Mouse (Mus musculus): ENCODE results near the gene Rnase13. TPM values are rescaled to one million over a fixed set of nuclear protein-coding genes. Genes with fewer than 3 reads are reported as not detected.

The Rnase13 gene
- total RNA-seq, 2 experiments from 2014 or later: not detected

DNA sequence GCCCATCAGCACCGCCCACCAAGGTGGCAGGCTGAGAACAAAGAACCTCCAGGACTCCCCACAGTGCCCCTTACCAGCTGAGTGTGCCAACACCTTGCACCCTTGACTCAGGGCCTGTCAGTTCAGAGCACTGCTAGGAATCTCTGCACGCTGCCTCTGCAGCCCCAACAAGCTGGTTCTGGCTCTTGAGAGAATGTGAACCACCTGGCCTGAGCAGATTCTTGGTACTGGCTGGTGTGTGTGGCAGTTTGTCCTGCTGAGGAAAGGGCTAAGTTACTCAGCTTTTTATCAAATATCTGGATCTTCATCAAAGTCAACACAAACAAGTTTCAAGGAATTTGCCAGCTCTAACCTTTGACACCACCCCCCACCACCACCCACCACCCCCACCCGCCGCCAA, 919 bp upstream of the Rnase13 start:
- no peak for TF ChIP-seq CTCF (IDR thresholded peaks at IDR 0.05)
- peak overlapping the region; percentile 74 for H3K4me3 ChIP-seq
- peak overlapping the region; percentile 100 for H3K27ac ChIP-seq
- intact Hi-C loops (cut with DNase I): no loop called here
- DNase-seq: no peak

DNA sequence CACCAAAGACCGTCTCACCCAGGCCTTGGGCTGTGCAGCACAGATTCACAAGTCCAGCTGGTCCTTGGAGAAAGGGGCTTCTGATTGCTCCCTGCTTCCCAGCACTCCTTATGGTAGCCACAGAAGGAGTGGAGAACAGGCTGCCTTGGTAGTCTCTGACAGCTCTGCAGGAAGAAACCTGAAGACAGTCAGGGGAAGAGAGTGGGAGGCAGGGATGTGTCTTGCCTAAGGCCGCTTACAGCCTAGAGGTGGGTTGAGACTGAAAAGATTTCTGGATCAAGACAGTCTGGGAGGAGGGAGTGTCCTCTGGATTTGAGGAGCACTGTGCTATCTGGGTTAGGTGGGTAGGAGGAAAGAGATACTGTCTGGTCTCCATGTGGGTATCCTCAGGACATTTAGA, 337 bp upstream of the Rnase13 start:
- no peak for DNase-seq
- H3K4me3 ChIP-seq: peak overlapping the region; percentile 74
- peak overlapping the region; percentile 100 for H3K27ac ChIP-seq
- no peak for TF ChIP-seq CTCF (IDR thresholded peaks at IDR 0.05)
- intact Hi-C loops (cut with DNase I): no loop called here

DNA sequence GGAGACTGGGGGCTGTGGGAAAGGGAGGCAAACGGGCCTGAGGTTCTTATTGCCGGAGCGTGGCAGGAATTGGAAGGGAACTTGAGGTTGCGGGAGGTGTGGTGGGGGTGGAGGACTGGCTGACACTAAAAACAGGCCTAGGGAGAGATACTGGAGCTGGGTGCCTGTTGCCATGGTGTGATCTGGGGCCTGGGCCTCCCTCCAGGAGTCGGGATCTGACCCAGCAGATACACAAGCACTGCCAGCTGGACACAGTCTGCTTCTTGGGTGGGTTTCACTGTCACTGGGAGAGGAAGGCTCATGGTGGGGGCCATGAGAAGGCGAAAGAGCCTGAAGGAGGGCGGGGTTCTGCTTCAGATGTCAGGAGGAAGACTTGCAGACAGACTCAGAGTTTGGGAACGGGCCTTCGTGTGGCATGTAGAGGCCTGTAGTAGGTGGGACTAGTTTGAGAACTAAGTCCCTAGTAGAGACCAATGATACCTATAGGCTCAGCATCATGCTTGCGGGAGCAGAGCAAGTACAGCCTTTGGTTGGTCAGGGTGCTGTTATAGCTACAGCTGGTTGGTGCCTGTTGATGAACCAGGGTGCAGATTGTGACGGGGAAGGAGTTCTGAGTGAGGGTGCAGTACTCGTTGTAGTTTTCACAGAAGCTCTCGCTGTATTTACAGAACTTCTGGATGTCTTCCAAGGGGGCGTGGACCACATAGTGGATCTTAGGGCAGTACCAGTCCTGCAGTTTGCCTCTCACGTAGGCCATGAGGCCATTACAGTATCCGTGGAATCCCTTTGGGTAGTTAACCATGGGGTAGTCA, 608 bp downstream of the Rnase13 start:
- Histone ChIP-seq H3K4me3 (peak overlapping the region; percentile 74), H3K27ac (peak overlapping the region; percentile 100)
- DNase-seq: peak; percentile 91
- intact Hi-C loops (cut with DNase I): loop anchor here (1.0 kb wide), 1 partner anchor 10 kb away; no protein-coding TSS in a partner anchor
- TF ChIP-seq CTCF (IDR thresholded peaks at IDR 0.05): no peak

DNA sequence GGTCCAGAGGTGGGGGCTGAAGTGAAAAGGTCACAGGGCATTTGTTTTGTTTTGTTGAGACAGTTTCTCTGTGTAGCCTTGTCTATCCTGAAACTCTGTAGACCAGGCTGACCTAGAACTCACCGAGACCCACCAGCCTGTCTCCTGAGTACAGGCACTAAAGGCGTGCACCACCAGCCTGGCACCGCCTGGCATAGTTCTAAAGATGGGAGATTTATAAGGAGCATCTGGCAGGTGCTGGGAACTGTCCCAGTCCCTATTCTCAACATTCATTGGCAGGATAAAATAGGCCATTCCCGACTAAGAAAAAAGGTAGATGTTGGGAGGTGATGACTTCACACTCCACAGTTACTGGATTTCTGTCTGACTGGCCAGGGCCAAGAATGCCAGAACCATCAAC, 3.6 kb downstream of the Rnase13 start:
- intact Hi-C loops (cut with DNase I): no loop called here
- H3K4me3 ChIP-seq: peak overlapping the region; percentile 74
- no peak for TF ChIP-seq CTCF (IDR thresholded peaks at IDR 0.05)
- peak overlapping the region; percentile 100 for H3K27ac ChIP-seq
- DNase-seq: peak; percentile 84

DNA sequence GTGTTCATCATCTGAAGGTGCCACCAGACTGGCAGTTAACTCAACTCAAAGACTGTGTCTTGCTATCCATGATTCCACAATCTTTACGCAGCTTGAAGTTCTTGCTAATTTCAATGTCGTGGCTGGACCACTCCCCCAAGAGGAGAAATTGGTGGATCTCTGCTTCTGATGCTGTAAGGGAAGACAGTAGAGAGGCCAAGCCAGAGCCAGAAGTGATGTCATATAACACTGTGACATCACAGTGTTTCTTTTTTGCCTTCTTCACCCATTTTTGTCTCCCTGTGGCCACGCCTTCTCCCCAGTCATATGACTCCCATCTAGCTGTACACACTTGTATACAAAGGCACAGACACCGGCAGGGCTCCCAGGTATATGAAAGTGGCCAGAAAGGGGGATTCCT, 4.4 kb downstream of the Rnase13 start, which contains the start of gene Tppp2:
Tppp2 (plus strand) TSS at position 301 of the 400 bp plus-strand sequence.
- TF ChIP-seq CTCF (IDR thresholded peaks at IDR 0.05): no peak
- Histone ChIP-seq H3K4me3 (peak within 1 kb of the TSS; percentile 74), H3K27ac (peak within 1 kb of the TSS; percentile 100)
- intact Hi-C loops (cut with DNase I): no loop called here
- DNase-seq: no peak

DNA sequence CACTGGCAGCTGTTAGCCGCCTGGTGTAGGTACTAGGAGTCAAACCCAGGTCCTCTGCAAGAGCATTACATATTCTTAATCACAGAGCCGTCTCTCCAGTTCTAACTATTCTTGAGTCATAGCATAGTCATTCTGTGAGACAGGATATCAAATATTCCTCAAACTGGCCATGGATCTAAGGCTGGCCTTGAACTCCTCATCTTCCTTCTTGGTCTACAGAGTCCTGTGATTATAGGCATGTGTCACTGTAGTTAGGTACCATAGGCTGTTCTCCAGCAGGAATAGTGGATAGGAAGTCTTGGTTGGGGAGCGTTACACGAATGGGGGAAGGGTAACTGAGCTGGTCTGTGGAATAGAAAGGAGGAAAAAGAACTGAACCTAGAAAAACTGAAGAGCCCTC, 6.0 kb downstream of the Rnase13 start:
- H3K4me3 ChIP-seq: no peak overlapping the region
- H3K27ac ChIP-seq: peak overlapping the region; percentile 100
- TF ChIP-seq CTCF (IDR thresholded peaks at IDR 0.05): no peak
- DNase-seq: no peak
- intact Hi-C loops (cut with DNase I): no loop called here

DNA sequence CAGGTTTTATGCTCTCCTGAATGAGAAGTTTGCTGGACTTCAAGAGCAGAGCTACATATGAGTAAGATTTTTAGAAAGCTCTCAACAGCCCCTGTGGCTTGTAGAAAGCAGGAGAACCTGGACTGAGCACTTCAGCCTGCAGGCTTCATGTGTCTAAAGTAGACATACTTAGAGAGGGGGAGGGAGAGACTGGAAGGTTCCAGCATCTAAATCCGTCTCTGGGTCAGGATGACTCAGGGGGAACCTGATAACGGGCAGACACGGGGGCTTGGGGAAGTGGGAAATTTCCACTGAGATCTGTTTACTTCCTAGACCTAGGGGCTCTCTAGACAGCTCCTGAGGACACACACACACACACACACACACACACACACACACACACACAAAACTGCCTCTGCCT, 7.5 kb downstream of the Rnase13 start:
- intact Hi-C loops (cut with DNase I): no loop called here
- H3K4me3 ChIP-seq: peak overlapping the region; percentile 78
- TF ChIP-seq CTCF (IDR thresholded peaks at IDR 0.05): no peak
- H3K27ac ChIP-seq: peak overlapping the region; percentile 100
- peak; percentile 67 for DNase-seq

DNA sequence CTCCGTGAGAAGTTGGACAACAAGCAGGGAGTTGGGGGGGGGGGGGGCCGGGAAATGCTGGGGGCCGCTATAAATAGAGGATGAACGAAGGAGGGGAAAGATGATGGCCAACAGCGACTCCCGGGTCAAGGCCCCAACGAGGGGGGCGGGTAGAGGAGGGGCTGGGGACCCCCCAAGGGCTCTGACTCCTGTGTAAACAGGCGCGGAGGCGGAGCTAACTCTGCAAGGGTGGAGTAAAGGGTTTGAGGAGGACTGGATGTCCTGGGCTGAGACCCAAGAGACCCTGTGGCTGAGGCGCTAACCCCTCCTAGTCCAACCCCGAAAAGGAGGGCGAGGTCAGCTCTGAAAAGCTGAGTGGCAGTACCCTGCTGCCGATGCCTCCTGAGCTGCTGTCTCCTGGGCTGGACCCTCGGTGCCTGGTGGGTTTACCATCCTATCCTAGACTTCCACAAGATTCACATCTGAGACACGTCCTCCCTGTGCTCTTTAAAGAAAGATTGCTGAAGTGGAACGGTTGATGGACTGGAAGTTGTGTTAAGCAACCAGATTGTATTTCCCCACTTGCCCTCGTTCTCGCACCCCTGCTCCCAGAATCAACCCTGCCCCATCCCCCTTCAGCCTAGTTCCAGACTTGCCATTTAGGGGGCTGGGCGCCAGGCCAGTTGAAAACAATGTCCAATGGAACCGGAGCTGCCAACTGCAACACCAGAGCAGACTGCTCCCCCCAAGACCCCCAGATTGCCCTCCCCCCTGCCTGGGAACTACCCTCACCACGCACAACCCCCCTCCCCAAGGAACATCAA, 8.4 kb downstream of the Rnase13 start, which contains the start of gene Ndrg2:
Ndrg2 (minus strand) TSS at position 199 of the 803 bp plus-strand sequence.
- DNase-seq: peak; percentile 94
- intact Hi-C loops (cut with DNase I): loop anchor here (2.0 kb wide), 1 partner anchor 71 kb away; the partner anchor contains the start of gene Arhgef40
- Histone ChIP-seq H3K27ac (peak within 1 kb of the TSS; percentile 100), H3K4me3 (peak within 1 kb of the TSS; percentile 78)
- no peak for TF ChIP-seq CTCF (IDR thresholded peaks at IDR 0.05)

DNA sequence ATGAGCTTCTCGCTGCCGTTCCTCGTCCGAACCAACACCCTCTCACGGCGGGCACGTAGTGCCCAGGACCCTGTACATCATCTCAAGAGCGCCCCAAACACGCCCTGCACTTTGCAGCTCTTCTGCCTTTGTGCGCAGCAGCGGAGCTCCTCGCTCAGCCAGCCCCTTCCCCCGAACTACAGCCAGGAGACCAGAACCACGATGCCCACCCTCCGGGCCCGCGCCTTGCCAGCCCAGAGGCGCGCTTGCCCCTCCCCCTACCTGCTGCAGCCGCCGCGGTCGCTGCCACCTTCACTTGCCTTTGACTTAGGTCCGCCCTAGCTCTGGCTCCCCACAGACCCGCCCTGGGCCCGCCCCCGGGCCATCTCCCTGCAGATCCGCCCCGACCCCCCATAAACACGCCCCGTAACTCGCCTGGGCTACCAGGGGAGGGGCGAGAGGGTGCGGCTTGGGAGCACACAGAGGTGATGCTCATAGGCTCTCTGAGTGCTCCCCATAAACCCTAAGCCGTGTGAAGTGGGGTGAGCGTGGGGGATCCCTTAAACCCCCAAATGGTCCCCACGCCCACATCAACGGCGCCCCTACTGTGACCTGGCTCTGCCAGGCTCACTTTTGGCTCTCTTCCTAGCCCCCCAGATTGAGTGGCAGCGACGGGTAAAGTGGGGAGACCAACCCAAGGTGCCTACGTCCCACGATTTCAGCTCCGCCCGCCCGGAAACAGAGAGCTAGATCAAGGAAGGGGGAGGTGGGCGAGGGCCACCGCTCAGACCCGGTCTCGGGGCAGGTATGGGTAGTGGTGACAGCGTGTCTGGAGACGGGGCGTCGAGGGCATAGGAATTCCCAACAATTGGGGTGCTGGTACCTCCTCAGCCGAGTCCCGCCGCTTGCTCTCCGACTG, 9.3 kb downstream of the Rnase13 start:
- DNase-seq: peak; percentile 97
- H3K27ac ChIP-seq: peak overlapping the region; percentile 100
- no peak for TF ChIP-seq CTCF (IDR thresholded peaks at IDR 0.05)
- H3K4me3 ChIP-seq: peak overlapping the region; percentile 78
- intact Hi-C loops (cut with DNase I): loop anchor here (2.0 kb wide), 1 partner anchor 71 kb away; the partner anchor contains the start of gene Arhgef40

DNA sequence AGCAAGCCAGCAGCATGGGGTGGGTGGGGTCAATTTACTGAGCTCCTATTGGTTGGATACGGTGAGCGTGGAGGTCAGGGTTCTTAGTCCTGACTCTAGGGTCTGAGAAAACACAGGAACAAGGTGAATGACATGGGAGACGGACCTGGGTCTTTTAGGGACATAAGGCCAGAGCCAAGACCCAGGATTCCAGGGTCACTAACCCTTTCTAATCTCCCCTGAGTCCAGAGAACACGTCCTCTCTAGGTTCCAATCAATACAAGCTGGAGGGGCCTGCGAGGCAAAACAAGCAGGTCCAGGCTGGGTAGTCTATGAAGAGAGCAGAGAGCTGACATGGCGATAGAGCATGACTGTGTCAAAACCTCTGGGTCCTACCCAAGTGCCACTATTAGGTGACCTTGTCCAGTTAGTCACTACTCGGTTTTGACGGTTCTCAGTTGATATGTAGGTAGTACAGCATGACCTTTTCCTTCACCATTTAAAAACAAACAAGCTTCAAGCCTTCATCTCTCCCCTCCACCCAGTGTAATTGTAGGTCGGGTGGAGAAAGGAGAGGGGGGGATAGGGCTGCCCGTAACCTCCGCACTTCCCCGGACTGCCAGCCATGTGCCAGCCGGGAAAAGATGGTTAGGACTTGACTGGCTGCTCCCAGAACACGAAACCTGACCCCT, 10.0 kb downstream of the Rnase13 start:
- Histone ChIP-seq H3K4me3 (peak overlapping the region; percentile 78), H3K27ac (peak overlapping the region; percentile 100)
- intact Hi-C loops (cut with DNase I): loop anchor here (1.0 to 2.0 kb wide), 2 partner anchors 9 to 72 kb away; partner anchors contain the start of gene Arhgef40
- no peak for DNase-seq
- TF ChIP-seq CTCF (IDR thresholded peaks at IDR 0.05): no peak

DNA sequence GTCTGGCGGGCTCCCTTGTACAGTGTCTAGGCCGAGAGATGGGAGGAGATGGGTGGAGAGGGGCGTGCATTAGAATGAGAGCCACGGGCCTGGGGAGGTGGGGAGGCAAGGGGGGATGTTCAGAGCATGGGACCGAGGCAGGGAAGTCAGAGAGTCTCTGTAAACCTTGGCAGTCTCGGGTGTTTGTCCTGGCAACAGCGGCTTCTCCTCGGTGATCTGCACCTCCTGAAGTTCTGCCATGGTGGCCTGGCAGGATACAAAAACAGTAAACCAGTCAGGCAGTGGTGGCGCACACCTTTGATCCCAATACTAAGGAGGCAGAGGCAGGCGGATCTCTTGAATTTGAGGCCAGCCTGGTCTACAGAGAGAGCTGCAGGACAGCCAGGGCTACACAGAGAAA, 11.3 kb downstream of the Rnase13 start:
- intact Hi-C loops (cut with DNase I): no loop called here
- peak; percentile 56 for DNase-seq

More for the DNA sequence above, 11.3 kb downstream of the Rnase13 start:
- TF ChIP-seq CTCF (IDR thresholded peaks at IDR 0.05): no peak
- H3K27ac ChIP-seq: peak overlapping the region; percentile 100
- H3K4me3 ChIP-seq: peak overlapping the region; percentile 78

Data from gastrocnemius, adult 2 months (tissue).